12 mouse cellular contexts compared by ENCODE assay signal in the genomic region with DNA sequence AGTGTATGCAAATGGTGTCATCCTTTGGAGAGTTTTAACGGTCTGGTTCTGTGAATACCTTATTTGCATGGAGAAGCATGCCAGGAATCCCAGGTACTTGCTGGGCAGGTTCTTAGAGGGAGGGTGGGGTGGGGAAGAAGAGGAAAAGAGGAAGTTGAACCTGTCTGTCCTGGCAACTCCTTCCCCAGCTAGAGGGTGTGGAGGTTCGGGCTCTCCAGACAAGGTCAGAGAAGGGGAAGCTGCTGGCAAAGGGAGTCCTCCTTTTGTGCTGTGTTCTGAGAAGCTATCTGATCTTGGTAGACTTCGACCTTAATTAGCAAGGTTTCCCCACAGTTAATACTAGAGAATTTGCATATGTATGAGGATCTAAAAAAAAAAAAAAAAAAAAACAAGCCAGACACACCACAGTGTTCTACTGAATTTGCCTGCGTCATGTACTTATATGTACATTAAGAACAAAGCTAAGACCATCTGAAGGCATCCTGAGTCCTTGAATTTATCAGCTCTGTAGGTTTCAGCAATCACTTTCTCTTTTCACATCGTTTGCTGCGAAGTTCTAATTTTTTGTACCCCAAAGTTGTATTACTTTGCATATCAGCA.
DNase-seq lines count a peak whose midpoint lies in the region; ATAC-seq lines count a peak whose summit lies in the region.
"Had no signal": no experiment of that assay in that cellular context is flagged by ENCODE, and none has a peak within 500 bp of the region (broad histone marks: within the 10 kb centered on the region; RNA-seq: fewer than 3 reads in every experiment).

No protein-coding gene starts in this region.

- ATAC-seq in forebrain, embryonic 13.5 days, result 0 out of 2 replicates have a peak, but pooled peaks have one; percentile 21
- no peak for ATAC-seq in forebrain, embryonic 16.5 days
- ATAC-seq in lung, embryonic 16.5 days (ENCODE audit: low read depth), result 0 out of 2 replicates have a peak, but pooled peaks have one; percentile 66

- WGBS in forebrain, embryonic 13.5 days, result 50% methylated on average over 6 of the region's 6 CpGs
- 38% methylated on average over 6 of the region's 6 CpGs for WGBS in forebrain, embryonic 16.5 days
- WGBS in lung, embryonic 16.5 days, result 68% methylated on average over 6 of the region's 6 CpGs
- 48% methylated on average over 6 of the region's 6 CpGs for WGBS in large intestine, adult 2 months

- no peak overlapping the region for H3K27ac ChIP-seq in forebrain, embryonic 13.5 days
- no peak overlapping the region for H3K27ac ChIP-seq in forebrain, embryonic 16.5 days (ENCODE audit: low read length)
- no peak overlapping the region for H3K27ac ChIP-seq in lung, embryonic 16.5 days (ENCODE audit: low read length)
- H3K27ac ChIP-seq: limb, embryonic 15.5 days; macrophage had no signal

- no peaks in the 10 kb centered on the region for H3K9me3 ChIP-seq in forebrain, embryonic 13.5 days (replicated peaks)
- no peaks in the 10 kb centered on the region for H3K9me3 ChIP-seq in forebrain, embryonic 16.5 days (ENCODE audit: control insufficient read depth, low read length)
- H3K9me3 ChIP-seq in lung, embryonic 16.5 days (ENCODE audit: control insufficient read depth, low read length), result no peaks in the 10 kb centered on the region
- H3K9me3 ChIP-seq: limb, embryonic 15.5 days had no signal

- H3K4me3 ChIP-seq in forebrain, embryonic 13.5 days, result no peak overlapping the region
- no peak overlapping the region for H3K4me3 ChIP-seq in forebrain, embryonic 16.5 days (replicated peaks; ENCODE audit: low read length)
- H3K4me3 ChIP-seq in lung, embryonic 16.5 days (ENCODE audit: low read length), result no peak overlapping the region
- H3K4me3 ChIP-seq: erythroblast, embryonic 14.5 days; limb, embryonic 15.5 days had no signal

- H3K27me3 ChIP-seq in forebrain, embryonic 13.5 days, result no peaks in the 10 kb centered on the region
- no peaks in the 10 kb centered on the region for H3K27me3 ChIP-seq in forebrain, embryonic 16.5 days (replicated peaks; ENCODE audit: control insufficient read depth, insufficient read depth, low read length)
- H3K27me3 ChIP-seq in lung, embryonic 16.5 days (ENCODE audit: control insufficient read depth, insufficient read depth, low read depth, low read length), result no peaks in the 10 kb centered on the region
- H3K27me3 ChIP-seq: limb, embryonic 15.5 days had no signal

- peaks cover 10% of the 10 kb centered on the region; the same call in 1 of the 2 replicates for H3K4me1 ChIP-seq in forebrain, embryonic 13.5 days
- no peaks in the 10 kb centered on the region; the same call in 1 of the 2 replicates for H3K4me1 ChIP-seq in forebrain, embryonic 16.5 days (replicated peaks; ENCODE audit: control insufficient read depth, insufficient read depth, low read length)
- peaks cover 3% of the 10 kb centered on the region for H3K4me1 ChIP-seq in lung, embryonic 16.5 days (replicated peaks; ENCODE audit: control insufficient read depth, insufficient read depth, low read length)

- no peak overlapping the region for H3K9ac ChIP-seq in forebrain, embryonic 13.5 days
- H3K9ac ChIP-seq in forebrain, embryonic 16.5 days (replicated peaks; ENCODE audit: low read depth, low read length), result no peak overlapping the region
- no peak overlapping the region for H3K9ac ChIP-seq in lung, embryonic 16.5 days (ENCODE audit: low read length)
- H3K9ac ChIP-seq: limb, embryonic 15.5 days had no signal

- H3K36me3 ChIP-seq in forebrain, embryonic 13.5 days (ENCODE audit: poor library complexity, severe bottlenecking), result no peaks in the 10 kb centered on the region
- H3K36me3 ChIP-seq in forebrain, embryonic 16.5 days (ENCODE audit: control insufficient read depth, insufficient read depth), result no peaks in the 10 kb centered on the region
- H3K36me3 ChIP-seq in lung, embryonic 16.5 days (ENCODE audit: control insufficient read depth, insufficient read depth, low read length), result no peaks in the 10 kb centered on the region
- H3K36me3 ChIP-seq: limb, embryonic 15.5 days had no signal

- no peak overlapping the region for H3K4me2 ChIP-seq in forebrain, embryonic 13.5 days
- H3K4me2 ChIP-seq in forebrain, embryonic 16.5 days (ENCODE audit: low read length), result no peak overlapping the region
- no peak overlapping the region for H3K4me2 ChIP-seq in lung, embryonic 16.5 days (ENCODE audit: low read depth, low read length)
- H3K4me2 ChIP-seq: limb, embryonic 15.5 days had no signal

- no peak for DNase-seq in lung, postnatal 25 days (ENCODE audit: low spot score)
- peak; percentile 40 for DNase-seq in WW6 (ENCODE audit: low read depth, low spot score)
- peak; percentile 14 for DNase-seq in large intestine, adult 2 months (ENCODE audit: low read depth, low spot score)
- DNase-seq in frontal cortex, adult 2 months (ENCODE audit: extremely low spot score in 1 of 2, low spot score in 1 of 2), result no peak
- no peak for DNase-seq in adrenal gland, postnatal 14 days
- DNase-seq: cerebellum, adult 8-10 months had no signal

Comparison
In these comparisons a context has a peak if more than half of its experiments do, and no peak if none do; other contexts are left out.
1. DNase-seq: peak in WW6 (single experiment) and large intestine, adult 2 months (single experiment); none in lung, postnatal 25 days (single experiment), frontal cortex, adult 2 months (0 of 2) and adrenal gland, postnatal 14 days (single experiment).